Mouse (Mus musculus) E14TG2a.4 (cell line): ENCODE measurements at regions not wholly inside any gene's neighbourhood (a gene's known extent, or its start where the extent isn't known, plus 50 kb on each side); places are given as distances from the start of the nearest gene placed in this dataset.

Experiments used
- CTCF ChIP-seq: conservative IDR thresholded peaks from 2 replicates; pipeline ENCODE4 v1.5.1; 2014; ENCODE audit warnings: low read length
- NANOG ChIP-seq: IDR thresholded peaks from 2 replicates; pipeline ENCODE4 v1.6.1; 2014; ENCODE audit warnings: borderline replicate concordance, low read length, mixed read lengths

DNA sequence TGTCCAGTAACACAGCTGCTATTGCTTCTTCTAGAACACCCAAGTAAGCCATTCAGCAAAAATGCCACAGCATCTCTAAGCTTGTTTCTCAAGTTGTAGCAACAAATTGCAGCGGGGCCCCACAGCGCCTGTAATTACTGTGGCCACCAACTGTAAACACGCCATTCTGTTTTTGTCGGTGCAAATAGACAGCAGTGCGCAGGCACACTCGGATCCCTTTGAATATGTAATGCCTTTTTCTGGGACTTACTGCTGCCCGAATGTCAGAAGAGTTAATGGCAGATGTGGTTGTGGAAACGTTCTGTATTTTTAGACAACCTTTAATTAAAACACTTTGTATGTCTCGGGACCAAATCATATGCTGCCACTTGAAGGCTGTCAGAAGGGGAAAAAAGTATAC is 76.2 kb downstream of the Mex3b start:
- TF ChIP-seq CTCF, result no peak
- TF ChIP-seq NANOG, result no peak
